Mouse (Mus musculus): Measurements from ENCODE around the gene Aadac. TPM values are rescaled to one million over a fixed set of nuclear protein-coding genes. Genes with fewer than 3 reads are reported as not detected.

Aadac gene
- not detected in 2 replicates for polyA plus RNA-seq (2012; ENCODE audit: insufficient read depth, insufficient read length, low replicate concordance, missing spikeins)

DNA sequence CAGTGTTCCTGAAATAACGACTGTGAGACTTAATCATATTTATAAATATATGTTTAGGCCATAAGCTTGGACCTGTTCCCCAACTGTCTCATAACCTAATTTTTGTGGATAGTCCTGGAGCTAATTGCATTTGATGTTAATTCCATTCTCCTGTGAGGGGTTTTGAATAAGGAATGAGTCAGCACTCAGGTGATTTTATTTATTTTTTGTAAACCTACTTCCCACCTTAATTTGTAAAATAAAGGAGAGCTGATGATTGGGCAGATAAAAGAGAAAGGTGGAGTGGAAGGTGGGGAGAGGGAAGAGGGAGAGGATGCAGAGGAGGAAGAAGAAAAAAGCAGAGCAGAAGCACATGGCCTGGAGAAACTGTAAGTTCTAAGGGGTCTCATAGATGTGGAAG is at the start of gene Aadac:
TSS of gene Aadac (plus strand) at position 301 of the 400 bp plus-strand sequence.
- Histone ChIP-seq H3K4me3 (ENCODE audit: insufficient read depth, low read depth, low read length) (no peak within 1 kb of the TSS), H3K4me1 (ENCODE audit: control insufficient read depth, insufficient read depth, low read length) (no peaks in the 10 kb centered on the region), H3K27ac (ENCODE audit: insufficient read depth, low read depth, low read length) (no peak within 1 kb of the TSS)
- WGBS = 80% methylated on average over 1 of the region's 1 CpGs
- TF ChIP-seq CTCF (IDR thresholded peaks at IDR 0.05; ENCODE audit: insufficient read depth, low read depth, low read length) (no peak), POLR2A (IDR thresholded peaks at IDR 0.05; ENCODE audit: insufficient read depth, low read depth, low read length) (no peak)

DNA sequence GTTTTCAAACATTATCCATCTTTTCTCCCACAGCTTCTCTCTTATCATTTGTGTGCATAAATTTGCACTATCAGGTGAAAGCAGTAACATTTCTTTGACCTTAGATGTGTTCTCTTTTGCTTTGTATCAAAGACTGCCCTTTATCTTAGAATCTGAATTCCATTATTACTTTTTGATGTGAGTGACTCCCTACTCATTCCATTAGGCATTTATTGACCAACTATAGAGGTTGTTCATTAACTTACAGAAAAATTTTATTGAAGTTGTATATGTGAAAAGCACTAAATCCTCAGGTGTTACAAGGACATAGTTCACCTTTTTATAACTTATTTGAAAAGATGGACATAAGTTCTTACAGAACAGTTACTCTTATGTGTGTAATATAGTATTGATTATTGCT is 21.9 kb upstream of the Aadac start:
- Histone ChIP-seq H3K4me1 (ENCODE audit: control insufficient read depth, insufficient read depth, low read length) (no peaks in the 10 kb centered on the region), H3K27ac (ENCODE audit: insufficient read depth, low read depth, low read length) (no peak overlapping the region), H3K4me3 (ENCODE audit: insufficient read depth, low read depth, low read length) (no peak overlapping the region)
- TF ChIP-seq CTCF (IDR thresholded peaks at IDR 0.05; ENCODE audit: insufficient read depth, low read depth, low read length) = no peak

DNA sequence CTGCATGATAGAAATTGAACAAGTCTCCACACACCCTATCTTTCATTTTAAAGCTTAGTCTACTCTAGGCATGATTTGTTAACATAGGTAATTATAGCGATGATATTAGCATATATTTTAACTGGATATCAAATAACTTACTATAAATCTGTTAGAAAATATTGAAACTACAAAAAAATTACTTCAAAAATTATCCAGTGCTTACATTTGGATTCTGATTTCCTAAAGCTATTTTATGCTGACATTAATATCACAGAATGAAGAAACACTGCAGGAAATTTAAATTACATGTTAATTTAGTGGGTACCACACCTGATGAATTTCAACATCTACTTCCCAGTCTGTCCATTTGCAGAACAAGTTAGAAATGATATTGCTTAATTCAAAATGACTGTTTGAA is 19.1 kb upstream of the Aadac start, which contains the start of gene Aadacl2:
TSS of gene Aadacl2 (plus strand) at position 301 of the 400 bp plus-strand sequence.
- Histone ChIP-seq H3K4me3 (ENCODE audit: insufficient read depth, low read depth, low read length) (no peak within 1 kb of the TSS), H3K27ac (ENCODE audit: insufficient read depth, low read depth, low read length) (no peak within 1 kb of the TSS), H3K4me1 (ENCODE audit: control insufficient read depth, insufficient read depth, low read length) (no peaks in the 10 kb centered on the region)
- WGBS = 95% methylated on average over 1 of the region's 1 CpGs
- TF ChIP-seq POLR2A (IDR thresholded peaks at IDR 0.05; ENCODE audit: insufficient read depth, low read depth, low read length) (no peak), CTCF (IDR thresholded peaks at IDR 0.05; ENCODE audit: insufficient read depth, low read depth, low read length) (no peak)

DNA sequence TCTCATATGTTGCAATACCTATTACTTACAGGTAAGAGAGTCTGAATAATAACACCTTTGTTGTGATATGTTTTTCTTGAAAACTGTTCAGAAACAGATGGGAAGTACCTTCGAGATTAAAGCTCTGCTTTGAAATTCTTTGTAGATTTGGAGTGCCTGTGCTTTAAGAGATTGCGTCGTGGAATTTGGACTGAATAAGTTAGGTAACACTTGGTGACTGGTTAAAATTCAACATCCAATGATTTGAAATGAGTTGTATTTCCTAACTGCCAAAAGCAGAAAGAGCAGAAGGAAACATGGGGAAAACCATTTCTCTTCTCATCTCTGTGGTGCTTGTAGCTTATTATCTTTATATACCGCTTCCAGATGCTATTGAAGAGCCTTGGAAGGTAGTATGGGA is 6.0 kb downstream of the Aadac start:
- Histone ChIP-seq H3K4me3 (ENCODE audit: insufficient read depth, low read depth, low read length) (no peak overlapping the region), H3K4me1 (ENCODE audit: control insufficient read depth, insufficient read depth, low read length) (no peaks in the 10 kb centered on the region), H3K27ac (ENCODE audit: insufficient read depth, low read depth, low read length) (no peak overlapping the region)
- TF ChIP-seq CTCF (IDR thresholded peaks at IDR 0.05; ENCODE audit: insufficient read depth, low read depth, low read length) = no peak
- TF ChIP-seq POLR2A (IDR thresholded peaks at IDR 0.05; ENCODE audit: insufficient read depth, low read depth, low read length) = no peak
- WGBS = 85% methylated on average over 4 of the region's 4 CpGs

DNA sequence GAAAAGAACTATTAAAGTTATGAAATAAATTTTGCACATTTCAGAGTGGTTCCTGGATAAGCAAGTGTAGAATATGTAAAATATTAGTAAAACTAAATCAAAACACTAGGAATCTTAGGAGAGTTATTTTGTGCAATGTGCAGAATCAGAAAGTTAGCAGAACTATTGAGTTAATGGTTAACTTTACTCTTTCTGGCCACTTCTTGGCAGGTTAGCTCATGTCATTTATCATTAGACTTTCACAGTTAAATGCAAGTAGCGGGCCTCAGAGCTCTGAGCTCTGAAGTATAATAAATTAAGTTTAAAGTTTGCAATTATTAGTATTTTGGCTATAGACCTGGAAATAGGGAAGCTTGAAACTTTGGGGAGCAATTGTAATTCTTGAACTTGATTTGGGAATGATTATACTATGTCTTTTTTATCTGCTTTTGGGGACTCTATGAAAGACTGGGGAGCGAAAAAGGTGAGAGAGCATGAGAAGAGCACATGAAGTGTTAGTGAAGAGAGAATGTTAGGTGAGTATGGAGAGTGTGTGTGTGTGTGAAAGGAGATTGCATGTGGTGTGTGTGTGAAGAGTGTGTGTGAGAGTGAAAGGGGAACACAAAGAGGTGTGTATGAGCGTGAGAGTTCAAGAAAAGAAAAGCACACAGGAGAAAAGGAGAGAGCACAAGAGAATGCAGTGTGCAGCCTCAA is 20.9 kb downstream of the Aadac start:
- 80% methylated on average over 3 of the region's 3 CpGs for WGBS

DNA sequence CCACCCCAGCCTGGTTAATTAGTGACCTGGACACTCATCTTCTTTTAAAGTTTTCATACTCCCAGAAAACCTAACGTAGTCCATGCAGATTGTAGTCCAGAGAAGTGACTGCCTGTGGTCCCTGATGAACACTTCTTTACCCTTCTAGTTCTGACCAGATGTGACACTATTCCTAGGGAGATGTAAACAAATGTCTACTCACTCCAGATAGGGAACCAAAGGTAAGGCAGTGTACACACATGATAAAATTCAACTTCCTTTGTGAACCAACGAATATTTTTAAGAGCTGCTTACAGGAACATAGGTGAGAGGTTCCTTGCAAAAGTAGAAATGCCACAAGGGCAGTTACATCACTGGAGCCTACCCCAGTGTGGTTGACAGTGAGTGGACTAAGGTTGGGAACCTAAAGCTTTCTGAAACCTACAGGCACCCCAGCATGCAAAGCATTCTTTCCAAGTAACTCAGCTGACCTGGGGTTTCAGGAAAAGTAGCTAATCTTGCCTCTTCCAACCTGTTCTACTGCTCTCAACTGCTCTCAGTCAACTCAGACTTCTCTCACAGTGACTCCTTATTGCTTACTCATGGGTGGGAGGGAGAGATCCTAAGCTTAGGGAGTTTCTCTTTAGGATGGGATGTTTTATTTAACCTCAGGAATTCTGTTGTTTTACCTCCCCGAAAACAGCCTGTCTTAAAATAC is 27.9 kb downstream of the Aadac start:
- no peak overlapping the region for H3K4me3 ChIP-seq (ENCODE audit: insufficient read depth, low read depth, low read length)
- H3K4me1 ChIP-seq (ENCODE audit: control insufficient read depth, insufficient read depth, low read length) = no peaks in the 10 kb centered on the region
- no peak overlapping the region for H3K27ac ChIP-seq (ENCODE audit: insufficient read depth, low read depth, low read length)
- TF ChIP-seq POLR2A (IDR thresholded peaks at IDR 0.05; ENCODE audit: insufficient read depth, low read depth, low read length) (no peak), CTCF (IDR thresholded peaks at IDR 0.05; ENCODE audit: insufficient read depth, low read depth, low read length) (no peak)
- 83% methylated on average over 3 of the region's 3 CpGs for WGBS

More for the DNA sequence above, 20.9 kb downstream of the Aadac start:
- H3K4me1 ChIP-seq (ENCODE audit: control insufficient read depth, insufficient read depth, low read length) = no peaks in the 10 kb centered on the region
- TF ChIP-seq POLR2A (IDR thresholded peaks at IDR 0.05; ENCODE audit: insufficient read depth, low read depth, low read length) = no peak
- no peak for TF ChIP-seq CTCF (IDR thresholded peaks at IDR 0.05; ENCODE audit: insufficient read depth, low read depth, low read length)
- H3K4me3 ChIP-seq (ENCODE audit: insufficient read depth, low read depth, low read length) = no peak overlapping the region
- no peak overlapping the region for H3K27ac ChIP-seq (ENCODE audit: insufficient read depth, low read depth, low read length)

DNA sequence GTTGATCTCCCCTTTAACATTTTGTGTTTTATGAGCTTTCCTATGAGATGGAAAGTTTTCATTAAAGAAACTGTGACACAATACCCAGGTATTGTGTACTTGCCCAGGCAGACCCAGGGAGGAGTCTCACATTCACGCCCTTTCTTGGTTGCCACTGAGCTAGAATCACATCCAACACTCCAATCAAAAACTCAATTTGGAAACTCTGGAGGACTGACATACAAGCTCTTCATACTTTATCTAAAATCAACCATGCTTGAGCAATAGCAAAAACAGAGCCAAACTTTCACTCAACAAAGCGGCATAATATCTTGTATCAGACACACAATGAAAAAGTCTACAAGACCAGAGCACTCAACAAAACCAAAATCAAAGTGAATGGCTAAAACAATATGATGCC is 28.4 kb downstream of the Aadac start:
- WGBS = 88% methylated on average over 2 of the region's 2 CpGs
- H3K4me3 ChIP-seq (ENCODE audit: insufficient read depth, low read depth, low read length) = no peak overlapping the region

DNA sequence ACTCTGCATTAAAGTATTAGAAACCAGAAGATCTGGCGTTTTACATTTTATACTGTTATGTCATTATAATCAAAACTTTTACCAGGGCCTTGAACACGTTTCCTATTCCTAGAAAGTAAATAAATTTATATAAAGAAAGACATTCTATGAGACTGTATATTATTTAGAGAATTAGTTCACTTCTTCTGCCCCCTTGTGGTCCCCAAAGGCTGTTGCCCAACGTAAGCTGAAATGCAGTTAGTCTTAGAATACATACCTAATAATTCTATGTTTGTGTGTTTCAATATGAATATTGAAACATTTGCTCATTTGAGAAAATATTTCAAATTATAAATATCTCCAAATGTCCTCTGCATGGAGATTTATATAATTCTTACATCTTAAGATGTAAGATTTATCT is 30.9 kb downstream of the Aadac start:
- Histone ChIP-seq H3K27ac (ENCODE audit: insufficient read depth, low read depth, low read length) (no peak overlapping the region), H3K4me1 (ENCODE audit: control insufficient read depth, insufficient read depth, low read length) (no peaks in the 10 kb centered on the region), H3K4me3 (ENCODE audit: insufficient read depth, low read depth, low read length) (no peak overlapping the region)
- WGBS = 32% methylated on average over 3 of the region's 3 CpGs
- TF ChIP-seq POLR2A (IDR thresholded peaks at IDR 0.05; ENCODE audit: insufficient read depth, low read depth, low read length) (no peak), CTCF (IDR thresholded peaks at IDR 0.05; ENCODE audit: insufficient read depth, low read depth, low read length) (no peak)

More for the DNA sequence above, 28.4 kb downstream of the Aadac start:
- Histone ChIP-seq H3K4me1 (ENCODE audit: control insufficient read depth, insufficient read depth, low read length) (no peaks in the 10 kb centered on the region), H3K27ac (ENCODE audit: insufficient read depth, low read depth, low read length) (no peak overlapping the region)
- no peak for TF ChIP-seq CTCF (IDR thresholded peaks at IDR 0.05; ENCODE audit: insufficient read depth, low read depth, low read length)
- no peak for TF ChIP-seq POLR2A (IDR thresholded peaks at IDR 0.05; ENCODE audit: insufficient read depth, low read depth, low read length)

DNA sequence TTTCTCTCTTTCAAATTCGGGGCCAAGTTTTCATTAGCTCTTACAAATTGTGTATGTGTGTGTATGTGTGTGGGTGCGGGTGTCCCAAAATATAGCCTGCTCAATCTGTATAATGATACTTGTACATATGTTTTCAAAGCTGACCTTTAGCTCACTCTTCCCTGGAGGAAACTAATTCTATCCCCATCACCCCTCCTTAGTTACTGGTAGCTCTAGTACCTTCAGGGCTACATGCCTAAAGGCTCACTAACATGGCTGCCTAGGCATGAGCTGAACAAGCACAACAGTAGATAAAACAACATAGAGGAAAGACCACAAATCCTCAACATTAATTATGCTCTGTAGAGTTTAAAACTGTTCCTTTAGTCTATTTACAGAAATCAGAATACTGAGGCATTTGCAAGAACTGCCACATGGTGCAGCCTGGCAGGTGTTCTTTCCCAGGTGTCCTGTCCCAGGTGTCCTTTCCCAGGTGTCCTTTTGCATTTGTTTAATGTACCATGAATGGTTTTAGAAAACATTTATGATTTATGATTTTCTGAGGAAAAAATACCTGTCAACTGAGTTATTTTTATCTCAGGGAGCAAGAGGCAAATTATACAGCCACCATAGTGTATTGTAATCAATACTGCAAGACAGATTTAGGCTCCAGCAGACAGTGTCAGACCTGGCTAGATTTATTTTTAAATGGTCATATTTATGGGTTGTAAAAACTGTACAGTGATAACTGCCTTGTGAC is 31.7 kb downstream of the Aadac start:
- no peaks in the 10 kb centered on the region for H3K4me1 ChIP-seq (ENCODE audit: control insufficient read depth, insufficient read depth, low read length)
- H3K4me3 ChIP-seq (ENCODE audit: insufficient read depth, low read depth, low read length) = no peak overlapping the region
- no peak overlapping the region for H3K27ac ChIP-seq (ENCODE audit: insufficient read depth, low read depth, low read length)
- TF ChIP-seq POLR2A (IDR thresholded peaks at IDR 0.05; ENCODE audit: insufficient read depth, low read depth, low read length) (no peak), CTCF (IDR thresholded peaks at IDR 0.05; ENCODE audit: insufficient read depth, low read depth, low read length) (no peak)
- 90% methylated on average over 2 of the region's 2 CpGs for WGBS

Data from olfactory bulb, adult 2 months (tissue).